Mouse (Mus musculus) liver, adult 2 months (tissue): ENCODE data around the gene Abhd12b.

Experiments
- CTCF ChIP-seq: fragments of 200-500 bp; IDR thresholded peaks from 2 replicates; pipeline ENCODE4 v1.5.1; 2011; ENCODE audit warnings: low read depth, low read length, control low read depth
- POLR2A ChIP-seq: fragments of 200-500 bp; IDR thresholded peaks from 2 replicates; pipeline ENCODE4 v1.6.1; 2011; ENCODE audit warnings: low read length, control low read depth; ENCODE audit not compliant: insufficient read depth; ENCODE audit errors: extremely low read depth

GRCm38 (mm10) chr12:70110375-70111116, 43.4 kb upstream of the Abhd12b start:
- TF ChIP-seq CTCF (no peak), POLR2A (no peak)
